Mouse (Mus musculus) lung, postnatal 0 days (tissue): ENCODE measurements around the gene Exosc2. TPM values are rescaled to one million over a fixed set of nuclear protein-coding genes. Genes with fewer than 3 reads are reported as not detected.
A peak's percentile ranks its signal among the peaks of the same experiment; 100 is the strongest.

Source experiments
- ATAC-seq: fragments of 200-750 bp; cut with Nextera tagmentation; 2 replicates; pipeline ENCODE4 v1.8.0; 2017; ENCODE audit warnings: moderate library complexity
- DNase-seq: peaks from one replicate; pipeline ENCODE4 v3.0.0-alpha.2; 2016; ENCODE audit warnings: low spot score
- H3K27ac ChIP-seq: fragments of 300-500 bp; sonication (generic); 2 replicates; pipeline ENCODE4 v1.5.1; 2014; ENCODE audit warnings: antibody characterized with exemption, mild to moderate bottlenecking, low read length, mixed read lengths
- H3K27me3 ChIP-seq: fragments of 300-500 bp; sonication (generic); replicated peaks from 2 replicates; pipeline ENCODE4 v1.6.1; 2014; ENCODE audit warnings: low read length, mixed read lengths; ENCODE audit not compliant: insufficient read depth
- H3K36me3 ChIP-seq: fragments of 300-500 bp; sonication (generic); 2 replicates; pipeline ENCODE4 v1.6.1; 2014; ENCODE audit warnings: low read length, mixed read lengths; ENCODE audit not compliant: insufficient read depth
- H3K4me1 ChIP-seq: fragments of 300-500 bp; sonication (generic); 2 replicates; pipeline ENCODE4 v1.6.1; 2014; ENCODE audit warnings: antibody characterized with exemption, low read depth, low read length, mixed read lengths; ENCODE audit not compliant: insufficient read depth
- H3K4me2 ChIP-seq: fragments of 300-500 bp; sonication (generic); replicated peaks from 2 replicates; pipeline ENCODE4 v1.6.1; 2014; ENCODE audit warnings: low read depth, mild to moderate bottlenecking, low read length, moderate library complexity, mixed read lengths
- H3K4me3 ChIP-seq: fragments of 300-500 bp; sonication (generic); 2 replicates; pipeline ENCODE4 v1.5.1; 2014; ENCODE audit warnings: low read depth, low read length
- H3K9ac ChIP-seq: fragments of 300-500 bp; sonication (generic); replicated peaks from 2 replicates; pipeline ENCODE4 v1.6.1; 2014; ENCODE audit warnings: low read depth, mild to moderate bottlenecking
- H3K9me3 ChIP-seq: fragments of 300-500 bp; sonication (generic); 2 replicates; pipeline ENCODE4 v1.6.1; 2016; ENCODE audit warnings: low read length, mixed read lengths
- CTCF ChIP-seq: IDR thresholded peaks from 2 replicates; pipeline ENCODE4 v1.5.1; 2016; ENCODE audit warnings: antibody characterized with exemption, mild to moderate bottlenecking
- EP300 ChIP-seq: IDR thresholded peaks from 2 replicates; pipeline ENCODE4 v1.6.1; 2016; ENCODE audit warnings: antibody characterized with exemption, mild to moderate bottlenecking, control low read depth
- WGBS: fragments of 180-500 bp; shearing (Covaris S2); extraction: QIAGEN DNeasy Blood & Tissue Kit; methylation state at CpG from one replicate; pipeline ENCODE4 v1.1.7; 2014; 5-methylcytosine and 5-hydroxymethylcytosine counted together
- polyA plus RNA-seq: library from polyadenylated mRNA; unstranded; fragments of >200 nt; fragmentation: Nextera tagmentation; extraction: Ambion mirVana; gene quantifications from 2 replicates; pipeline ENCODE4 v1.2.1, GENCODE M21; 2015

Gene Exosc2
- polyA plus RNA-seq, 1 experiment from 2014 or later, result 17.7 TPM

DNA sequence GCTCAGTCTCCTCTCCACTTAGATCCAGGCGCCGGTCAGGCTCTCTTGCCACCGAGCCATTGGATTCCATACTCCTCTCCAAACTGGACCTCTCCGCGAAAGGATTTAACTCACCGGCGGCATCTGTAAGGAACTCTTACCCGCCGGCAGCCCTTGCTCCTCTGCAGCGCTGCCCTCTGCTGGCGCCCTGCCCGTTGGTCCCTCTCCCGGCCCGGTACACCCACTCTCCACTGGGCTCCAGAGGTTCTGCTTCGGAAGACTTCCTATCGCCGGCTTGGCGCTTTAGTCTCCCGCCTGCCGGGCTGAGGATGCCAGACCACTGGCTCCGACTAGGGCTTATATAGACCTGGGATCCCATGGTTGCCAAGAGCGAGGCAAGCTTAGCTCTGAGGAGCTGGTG lies 32.7 kb upstream of the Exosc2 start:
- H3K27ac ChIP-seq, result no peak overlapping the region
- peak; percentile 41 for DNase-seq
- ATAC-seq, result no peak
- no peaks in the 10 kb centered on the region for H3K36me3 ChIP-seq
- H3K9ac ChIP-seq, result no peak overlapping the region
- peaks cover 96% of the 10 kb centered on the region for H3K27me3 ChIP-seq
- no peaks in the 10 kb centered on the region for H3K9me3 ChIP-seq
- peaks cover 2% of the 10 kb centered on the region; the same call in 1 of the 2 replicates for H3K4me1 ChIP-seq
- under 1% methylated on average over 22 of the region's 22 CpGs for WGBS
- H3K4me2 ChIP-seq, result no peak overlapping the region
- TF ChIP-seq EP300 (no peak), CTCF (peak; percentile 50)
- H3K4me3 ChIP-seq, result no peak overlapping the region

DNA sequence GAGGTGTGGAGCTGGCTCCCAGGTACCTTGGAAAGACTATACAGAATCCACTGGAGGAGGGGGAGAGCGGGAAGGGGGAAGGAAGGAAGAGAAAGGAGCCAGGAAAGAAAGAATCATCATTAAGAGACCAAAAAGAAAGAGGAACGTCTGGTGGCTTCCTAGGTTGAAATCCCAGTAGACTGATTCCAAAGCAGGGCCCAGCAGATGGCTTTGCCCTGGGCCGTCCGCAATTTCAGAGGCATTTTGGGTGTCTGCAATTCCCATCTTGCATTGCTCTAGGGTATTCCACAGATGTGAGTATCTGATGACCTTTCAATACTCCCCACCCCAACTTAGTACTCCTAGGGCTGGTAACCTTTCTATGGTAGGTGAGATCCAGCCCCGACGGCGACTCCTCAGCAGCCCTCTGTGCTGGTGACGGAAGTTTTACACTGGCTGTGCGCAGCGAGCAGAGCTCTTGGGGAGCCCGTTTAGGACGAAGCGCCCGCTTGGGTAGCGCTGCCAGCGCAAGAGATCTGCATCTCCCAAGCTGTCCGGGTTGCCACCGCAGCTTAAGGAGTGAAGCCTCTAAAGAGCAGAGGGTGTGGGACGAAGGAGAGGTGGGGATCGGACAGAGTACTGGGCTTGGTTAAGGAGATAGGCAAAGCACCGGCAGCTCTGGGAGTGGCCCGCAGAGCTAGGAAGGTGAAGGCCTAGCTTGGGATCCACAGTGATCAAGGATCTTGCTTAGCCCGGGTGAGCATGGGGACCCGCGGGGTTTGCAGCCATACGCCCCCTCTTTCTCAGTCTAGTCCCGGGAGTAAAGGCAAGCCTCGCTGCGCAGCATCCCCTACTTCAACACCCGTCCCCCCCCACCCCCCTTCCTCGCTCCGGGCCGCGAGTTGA lies 31.7 kb upstream of the Exosc2 start:
- Histone ChIP-seq H3K36me3 (no peaks in the 10 kb centered on the region), H3K27me3 (peaks cover 97% of the 10 kb centered on the region), H3K27ac (no peak overlapping the region), H3K4me3 (no peak overlapping the region), H3K9ac (no peak overlapping the region), H3K4me2 (no peak overlapping the region), H3K9me3 (no peaks in the 10 kb centered on the region), H3K4me1 (peaks cover 2% of the 10 kb centered on the region; the same call in 1 of the 2 replicates)
- WGBS, result 3% methylated on average over 29 of the region's 34 CpGs
- DNase-seq (no peak), ATAC-seq (no peak)
- TF ChIP-seq EP300, result no peak

DNA sequence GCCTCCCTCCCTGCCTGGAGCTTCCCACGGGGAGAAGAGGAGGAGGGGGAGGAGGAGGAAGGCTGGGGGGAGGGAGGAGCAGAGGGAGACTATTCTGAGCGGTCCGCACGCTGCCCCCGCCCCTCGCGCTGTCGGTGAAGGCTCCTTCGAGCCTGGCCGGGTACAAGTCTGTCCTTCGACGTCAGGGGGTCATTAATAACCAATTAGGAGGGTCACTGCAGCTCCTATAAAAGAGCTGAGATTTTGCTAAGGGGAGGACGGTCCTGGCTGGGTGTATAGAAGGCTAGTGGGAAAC lies 31.1 kb upstream of the Exosc2 start:
- Histone ChIP-seq H3K4me3 (no peak overlapping the region), H3K9me3 (no peaks in the 10 kb centered on the region), H3K4me1 (peaks cover 2% of the 10 kb centered on the region; the same call in 1 of the 2 replicates), H3K4me2 (no peak overlapping the region), H3K36me3 (no peaks in the 10 kb centered on the region), H3K27ac (no peak overlapping the region), H3K27me3 (peaks cover 97% of the 10 kb centered on the region), H3K9ac (no peak overlapping the region)
- no peak for DNase-seq
- ATAC-seq, result no peak
- TF ChIP-seq EP300 (no peak), CTCF (no peak)
- 1% methylated on average over 12 of the region's 13 CpGs for WGBS

DNA sequence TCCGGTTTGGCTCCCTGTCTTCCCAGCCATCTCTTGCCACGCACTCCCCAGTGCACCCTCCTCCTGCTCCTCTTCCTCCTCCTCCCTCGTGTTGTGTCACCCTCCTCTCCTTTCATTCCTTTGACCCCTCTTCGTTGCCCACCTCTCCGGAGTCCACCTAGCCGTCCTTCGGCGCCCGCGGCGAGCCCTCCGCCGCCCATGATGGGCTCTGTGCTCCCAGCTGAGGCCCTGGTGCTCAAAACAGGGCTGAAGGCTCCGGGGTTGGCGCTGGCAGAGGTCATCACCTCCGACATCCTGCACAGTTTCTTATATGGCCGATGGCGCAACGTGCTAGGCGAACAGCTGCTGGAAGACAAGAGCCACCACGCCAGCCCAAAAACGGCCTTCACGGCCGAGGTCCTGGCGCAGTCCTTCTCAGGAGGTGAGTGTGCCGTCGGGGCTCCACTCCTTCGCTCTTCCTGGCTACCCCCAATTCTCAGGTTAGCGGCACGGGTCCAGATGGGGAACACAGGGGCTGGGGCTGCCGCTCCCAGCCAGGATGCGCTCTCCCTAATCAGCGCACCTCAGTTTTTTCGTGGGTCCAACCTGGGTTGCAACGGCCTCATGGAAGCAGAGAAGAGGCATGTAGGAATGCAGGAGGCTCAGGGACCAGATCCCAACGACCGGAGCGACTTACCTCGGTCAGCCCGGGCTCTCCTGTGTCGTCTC lies 30.5 kb upstream of the Exosc2 start, which contains the start of gene Prdm12:
Prdm12 (plus strand) TSS at position 137 of the 708 bp plus-strand sequence.
- Histone ChIP-seq H3K9ac (no peak within 1 kb of the TSS), H3K36me3 (no peaks in the 10 kb centered on the region), H3K27me3 (peaks cover 91% of the 10 kb centered on the region), H3K4me1 (peaks cover 2% of the 10 kb centered on the region; the same call in 1 of the 2 replicates), H3K4me2 (0 out of 2 replicates have a peak within 1 kb of the TSS, but pooled peaks have one; percentile 8), H3K4me3 (peak within 1 kb of the TSS; percentile 10; the same call in 1 of the 2 replicates), H3K9me3 (no peaks in the 10 kb centered on the region), H3K27ac (no peak within 1 kb of the TSS)
- no peak for TF ChIP-seq CTCF
- no peak for TF ChIP-seq EP300
- ATAC-seq (no peak), DNase-seq (no peak)
- WGBS, result 2% methylated on average over 41 of the region's 41 CpGs

DNA sequence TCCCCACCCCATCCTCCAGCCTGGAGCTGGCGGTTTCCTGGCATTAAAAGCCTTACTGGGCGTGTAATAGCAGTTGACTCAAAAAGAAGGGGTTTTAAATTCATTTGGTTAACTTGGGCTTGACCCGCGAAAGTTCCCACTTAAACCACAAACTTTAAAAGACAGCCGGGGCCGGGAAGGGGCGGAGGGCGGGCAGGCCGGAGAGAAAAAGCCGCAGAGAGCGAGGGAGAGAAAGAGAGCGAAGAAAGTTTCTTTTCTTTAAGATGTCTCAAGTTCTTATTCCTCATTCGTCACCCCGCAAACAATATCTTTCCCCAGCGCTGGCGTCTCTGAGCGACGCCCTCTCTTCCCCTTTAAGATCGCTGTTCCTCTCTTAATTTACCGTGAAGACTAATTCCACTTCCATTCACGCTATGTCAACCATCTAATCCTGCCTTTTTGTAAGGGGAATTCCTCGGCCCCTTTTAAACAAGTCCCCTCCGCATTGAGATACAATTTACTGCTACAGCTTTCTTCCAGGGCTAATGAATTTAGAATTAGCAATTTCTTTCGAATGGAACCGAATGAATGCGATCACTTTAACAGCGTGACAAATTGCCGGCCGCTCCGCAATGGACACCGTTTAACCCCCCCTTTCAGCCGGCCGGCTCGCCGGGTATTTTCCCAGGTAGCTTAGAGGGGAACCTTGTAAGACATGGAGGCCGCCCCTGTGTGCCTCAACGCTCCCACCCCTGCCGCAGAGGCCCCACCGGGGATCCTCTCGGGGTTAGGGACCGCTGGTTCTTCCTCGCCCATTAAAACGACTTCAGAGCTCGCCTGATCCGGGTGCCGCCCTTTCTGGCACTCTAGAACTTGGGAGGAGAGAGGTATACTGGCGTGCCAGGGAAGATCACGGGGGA lies 29.7 kb upstream of the Exosc2 start:
- Histone ChIP-seq H3K36me3 (no peaks in the 10 kb centered on the region), H3K9me3 (no peaks in the 10 kb centered on the region), H3K4me2 (0 out of 2 replicates have a peak overlapping the region, but pooled peaks have one; percentile 8), H3K27me3 (peaks cover 86% of the 10 kb centered on the region), H3K4me3 (peak overlapping the region; percentile 10; the same call in 1 of the 2 replicates), H3K4me1 (0 out of 2 replicates have a peak, but pooled peaks cover 2% of the 10 kb centered on the region), H3K27ac (no peak overlapping the region), H3K9ac (no peak overlapping the region)
- WGBS, result 4% methylated on average over 47 of the region's 48 CpGs
- TF ChIP-seq CTCF (no peak), EP300 (no peak)
- no peak for ATAC-seq
- DNase-seq, result no peak
